Mouse (Mus musculus) intestine, postnatal 0 days (tissue): ENCODE measurements around the gene Adssl1. TPM values are rescaled to one million over a fixed set of nuclear protein-coding genes. Genes with fewer than 3 reads are reported as not detected.

Experiments
- ATAC-seq: fragments of 200-750 bp; cut with Nextera tagmentation; 2 replicates; pipeline ENCODE4 v1.8.0; 2017; ENCODE audit warnings: mild to moderate bottlenecking, moderate TSS enrichment, moderate library complexity
- H3K27ac ChIP-seq: fragments of 300-500 bp; sonication (generic); 2 replicates; pipeline ENCODE4 v1.5.1; 2014; ENCODE audit warnings: mild to moderate bottlenecking, low read depth, low read length, moderate library complexity
- H3K27me3 ChIP-seq: fragments of 300-500 bp; sonication (generic); replicated peaks from 2 replicates; pipeline ENCODE4 v1.6.1; 2014; ENCODE audit warnings: low read length, mixed read lengths; ENCODE audit not compliant: control insufficient read depth, insufficient read depth
- H3K36me3 ChIP-seq: fragments of 300-500 bp; sonication (generic); 2 replicates; pipeline ENCODE4 v1.6.1; 2014; ENCODE audit warnings: mild to moderate bottlenecking, moderate library complexity; ENCODE audit not compliant: control insufficient read depth, insufficient read depth
- H3K4me1 ChIP-seq: fragments of 300-500 bp; sonication (generic); replicated peaks from 2 replicates; pipeline ENCODE4 v1.6.1; 2014; ENCODE audit warnings: antibody characterized with exemption, low read length, mixed read lengths; ENCODE audit not compliant: control insufficient read depth, insufficient read depth
- H3K4me2 ChIP-seq: fragments of 300-500 bp; sonication (generic); replicated peaks from 2 replicates; pipeline ENCODE4 v1.6.1; 2014; ENCODE audit warnings: low read depth, mild to moderate bottlenecking, moderate library complexity
- H3K4me3 ChIP-seq: fragments of 300-500 bp; sonication (generic); 2 replicates; pipeline ENCODE4 v1.5.1; 2014; ENCODE audit warnings: low read depth, low read length
- H3K9ac ChIP-seq: fragments of 300-500 bp; sonication (generic); 2 replicates; pipeline ENCODE4 v1.6.1; 2014; ENCODE audit warnings: mild to moderate bottlenecking, low read depth, low read length
- H3K9me3 ChIP-seq: fragments of 300-500 bp; sonication (generic); 2 replicates; pipeline ENCODE4 v1.6.1; 2016; ENCODE audit warnings: mixed run types; ENCODE audit not compliant: control insufficient read depth
- CTCF ChIP-seq: sonication (generic); IDR thresholded peaks from 2 replicates; pipeline ENCODE4 v1.5.1; 2016; ENCODE audit warnings: low read depth, mild to moderate bottlenecking, control low read depth, antibody characterized with exemption, moderate library complexity
- WGBS: fragments of 180-500 bp; shearing (Covaris S2); extraction: QIAGEN DNeasy Blood & Tissue Kit; methylation state at CpG from one replicate; pipeline ENCODE4 v1.1.7; 2014; 5-methylcytosine and 5-hydroxymethylcytosine counted together
- polyA plus RNA-seq: library from polyadenylated mRNA; unstranded; fragments of >200 nt; fragmentation: Nextera tagmentation; extraction: Ambion mirVana; gene quantifications from 2 replicates; pipeline ENCODE4 v1.2.1, GENCODE M21; 2015

Adssl1 gene
- polyA plus RNA-seq, 1 experiment from 2014 or later: 0.57 TPM

DNA sequence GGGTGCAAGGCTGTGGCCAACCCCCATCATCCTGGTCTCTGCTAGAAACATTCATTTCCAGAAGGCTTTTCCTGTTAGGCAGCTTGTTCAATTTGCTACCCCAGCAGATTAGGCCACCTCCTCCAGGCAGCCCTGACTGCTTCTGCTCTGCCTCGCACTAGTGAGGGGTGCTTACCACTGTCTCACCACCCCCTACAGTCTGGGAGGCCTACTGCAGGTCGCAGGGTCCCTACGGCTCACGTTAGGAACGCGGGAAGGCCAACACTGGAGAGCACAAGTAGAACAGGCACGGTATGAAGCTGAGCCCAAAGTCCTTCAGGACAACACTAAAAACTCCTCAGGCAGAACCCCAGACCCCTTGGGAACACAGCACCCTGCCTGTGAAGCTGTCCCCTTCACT is 52.0 kb downstream of the Adssl1 start:
- H3K4me3 ChIP-seq: peak overlapping the region; percentile 95
- no peak for ATAC-seq
- peak; percentile 67 for TF ChIP-seq CTCF
- H3K27me3 ChIP-seq: no peaks in the 10 kb centered on the region
- no peaks in the 10 kb centered on the region for H3K9me3 ChIP-seq
- peaks cover 18% of the 10 kb centered on the region for H3K4me1 ChIP-seq
- H3K4me2 ChIP-seq: peak overlapping the region; percentile 86
- H3K36me3 ChIP-seq: peaks cover 45% of the 10 kb centered on the region
- peak overlapping the region; percentile 17; the same call in 1 of the 2 replicates for H3K9ac ChIP-seq
- 47% methylated on average over 7 of the region's 7 CpGs for WGBS
- H3K27ac ChIP-seq: peak overlapping the region; percentile 99

DNA sequence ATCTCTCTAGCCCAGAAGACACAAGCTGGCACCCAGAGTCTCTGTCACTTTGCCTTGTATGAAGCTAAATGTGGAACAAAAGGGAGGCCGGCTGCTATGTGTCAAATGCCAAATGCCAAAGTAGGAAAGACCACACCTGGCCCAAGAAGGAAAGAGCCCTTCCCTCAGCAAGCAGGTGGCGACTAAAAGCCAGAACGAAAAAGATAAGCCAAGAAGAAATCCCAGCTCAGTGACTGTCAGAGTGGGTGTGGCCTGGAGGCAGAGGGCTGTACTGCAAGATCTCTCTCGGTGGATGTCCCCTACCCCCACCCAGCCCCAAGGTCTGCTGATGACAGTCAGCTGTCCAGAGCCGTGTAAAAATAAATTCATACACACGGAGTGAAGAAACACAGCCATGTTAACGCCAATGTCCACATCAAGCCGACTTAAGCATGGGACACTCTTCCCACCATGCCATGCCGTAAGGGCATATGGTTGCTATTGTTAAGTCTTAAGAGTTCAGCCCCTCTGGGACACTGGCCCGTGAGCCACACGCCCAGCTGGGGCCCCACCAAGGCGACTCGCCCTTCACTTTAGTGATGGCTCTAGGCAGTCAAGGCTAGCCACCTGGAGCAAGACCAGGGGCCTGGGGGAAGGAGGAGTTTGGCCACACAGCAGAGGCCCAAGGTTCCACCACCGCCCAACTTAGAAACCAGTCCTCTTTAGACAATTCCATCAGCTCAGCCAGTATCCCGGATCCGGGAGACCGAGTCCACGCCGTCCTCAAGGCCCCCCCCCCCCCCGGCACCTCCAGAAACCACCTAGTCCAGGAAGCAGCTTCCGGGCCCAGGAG is 53.1 kb downstream of the Adssl1 start:
- Histone ChIP-seq H3K9ac (peak overlapping the region; percentile 98), H3K4me3 (peak overlapping the region; percentile 95), H3K36me3 (peaks cover 35% of the 10 kb centered on the region), H3K27me3 (no peaks in the 10 kb centered on the region), H3K4me1 (peaks cover 18% of the 10 kb centered on the region), H3K9me3 (no peaks in the 10 kb centered on the region), H3K4me2 (peak overlapping the region; percentile 86), H3K27ac (peak overlapping the region; percentile 99)
- TF ChIP-seq CTCF: peak; percentile 47
- peak; percentile 17 for ATAC-seq
- 2% methylated on average over 17 of the region's 21 CpGs for WGBS

DNA sequence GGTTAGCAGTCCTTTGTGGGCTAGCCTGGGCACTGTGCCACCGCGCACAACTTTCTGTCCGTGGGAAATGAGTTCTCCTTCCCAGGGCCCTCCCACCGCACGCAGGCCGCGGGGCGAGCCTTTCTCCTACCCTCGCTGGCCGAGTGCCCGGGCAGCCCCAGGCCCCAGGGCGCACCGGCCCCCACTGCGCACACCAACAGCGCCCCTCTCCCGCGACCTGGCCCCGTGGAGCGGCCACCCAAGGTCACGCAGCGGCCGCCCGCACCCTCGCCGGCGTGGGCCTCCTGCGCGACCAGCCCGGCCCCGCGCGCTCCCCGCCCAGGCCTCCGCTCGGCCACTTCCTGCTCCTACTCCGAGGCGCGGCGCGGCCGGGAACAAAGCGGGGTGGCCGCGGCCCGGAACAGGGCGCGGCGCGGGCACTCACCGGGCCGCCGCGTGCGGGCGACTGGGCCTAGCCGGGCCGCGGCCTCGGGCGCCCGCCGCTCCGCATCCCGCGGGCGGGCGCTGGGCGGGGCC is 53.8 kb downstream of the Adssl1 start:
- H3K4me3 ChIP-seq: peak overlapping the region; percentile 95
- H3K9me3 ChIP-seq: no peaks in the 10 kb centered on the region
- peak overlapping the region; percentile 99 for H3K27ac ChIP-seq
- H3K4me2 ChIP-seq: peak overlapping the region; percentile 86
- H3K36me3 ChIP-seq: peaks cover 28% of the 10 kb centered on the region
- no peak for TF ChIP-seq CTCF
- WGBS: under 1% methylated on average over 65 of the region's 68 CpGs
- no peaks in the 10 kb centered on the region for H3K27me3 ChIP-seq
- peak; percentile 34; the same call in 1 of the 2 replicates for ATAC-seq
- peak overlapping the region; percentile 98 for H3K9ac ChIP-seq
- H3K4me1 ChIP-seq: peaks cover 18% of the 10 kb centered on the region

DNA sequence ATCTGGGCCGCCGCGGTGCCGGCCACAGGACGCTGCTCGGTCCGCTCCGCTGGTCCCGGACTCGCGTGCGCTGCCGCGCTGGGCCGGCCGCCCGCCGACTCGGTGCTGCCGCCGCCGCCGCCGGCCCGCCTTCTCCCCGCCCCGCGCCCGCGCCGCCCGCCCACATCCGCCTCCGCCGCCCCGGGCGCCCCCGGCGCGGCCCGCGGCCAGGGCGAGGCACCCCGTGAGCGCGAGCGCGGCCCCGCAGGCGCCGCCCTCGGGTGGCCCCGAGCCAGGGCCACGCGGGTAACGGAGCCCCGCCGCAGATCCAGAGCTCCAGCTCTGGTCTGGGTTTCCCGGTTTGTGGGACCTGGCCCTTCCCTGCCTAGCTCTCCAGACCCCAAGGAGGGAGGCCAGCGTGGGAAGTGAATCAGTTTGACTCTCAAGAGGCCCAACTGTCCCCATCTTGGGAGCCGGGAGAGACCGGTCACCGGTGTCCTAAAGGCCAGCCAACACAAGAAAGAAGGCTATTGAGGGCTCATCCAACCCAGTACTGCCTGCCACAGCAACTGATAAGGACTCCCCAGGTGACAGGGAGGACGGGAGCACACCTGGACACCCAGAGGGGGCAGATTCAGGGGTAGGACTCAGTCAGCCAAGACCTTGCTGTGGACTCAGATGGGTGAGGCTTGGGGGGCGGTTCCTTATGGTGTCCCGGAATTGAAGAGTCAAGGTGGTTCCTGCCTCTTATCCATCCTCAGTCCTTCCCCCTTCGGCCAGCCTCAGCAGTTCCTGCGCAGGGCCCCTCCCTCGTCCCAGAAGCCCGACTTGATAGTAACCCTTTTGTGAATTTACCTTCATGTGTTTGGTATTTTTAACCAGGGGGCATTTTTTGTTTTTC is 54.5 kb downstream of the Adssl1 start, which contains the start of gene Akt1:
Gene Akt1, minus strand, starts transcription at position 753 of the 880 bp plus-strand sequence.
- no peaks in the 10 kb centered on the region for H3K27me3 ChIP-seq
- peak within 1 kb of the TSS; percentile 86 for H3K4me2 ChIP-seq
- under 1% methylated on average over 43 of the region's 70 CpGs for WGBS
- ATAC-seq: peak; percentile 43
- no peak for TF ChIP-seq CTCF
- H3K4me3 ChIP-seq: peak within 1 kb of the TSS; percentile 95
- peaks cover 17% of the 10 kb centered on the region for H3K4me1 ChIP-seq
- peak within 1 kb of the TSS; percentile 98 for H3K9ac ChIP-seq
- peaks cover 21% of the 10 kb centered on the region; the same call in 1 of the 2 replicates for H3K36me3 ChIP-seq
- H3K9me3 ChIP-seq: no peaks in the 10 kb centered on the region
- peak within 1 kb of the TSS; percentile 99 for H3K27ac ChIP-seq

DNA sequence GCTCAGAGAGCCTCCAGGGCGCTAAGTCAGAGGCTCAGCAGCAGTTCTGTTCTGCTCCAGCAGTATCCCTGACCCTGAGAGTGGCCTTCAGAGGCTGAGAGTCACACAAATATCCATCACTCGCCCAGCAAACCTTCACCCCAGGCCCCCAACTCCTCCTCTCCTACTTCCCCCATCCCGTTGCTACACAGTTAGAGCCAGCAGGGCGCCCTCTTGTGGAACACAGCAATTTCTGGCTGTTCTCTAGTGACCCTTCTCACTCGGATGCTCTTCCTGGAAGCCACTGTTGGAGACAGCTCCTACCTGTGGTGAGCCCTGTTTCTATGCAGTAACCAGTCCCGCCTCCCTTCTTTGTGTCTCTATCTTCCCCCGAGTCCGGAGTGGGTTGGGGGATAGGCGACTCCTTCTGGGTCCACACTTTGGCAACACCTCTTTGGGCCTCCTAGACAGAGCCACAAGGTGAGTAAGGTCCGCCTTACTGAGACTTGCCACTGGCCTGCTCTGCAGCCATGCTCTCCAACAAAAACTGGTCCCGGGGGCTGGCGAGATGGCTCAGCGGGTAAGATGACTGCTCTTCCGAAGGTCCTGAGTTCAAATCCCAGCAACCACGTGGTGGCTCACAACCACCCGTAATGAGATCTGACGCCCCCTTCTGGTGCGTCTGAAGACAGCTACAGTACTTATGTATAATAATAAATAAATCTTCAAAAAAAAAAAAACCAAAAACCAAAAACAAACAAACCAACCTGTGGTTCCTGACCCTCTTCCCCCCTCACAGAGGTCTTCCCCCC is 55.6 kb downstream of the Adssl1 start:
- TF ChIP-seq CTCF: peak; percentile 95
- Histone ChIP-seq H3K27ac (peak overlapping the region; percentile 99), H3K27me3 (no peaks in the 10 kb centered on the region), H3K36me3 (peaks cover 15% of the 10 kb centered on the region), H3K9ac (0 out of 2 replicates have a peak overlapping the region, but pooled peaks have one; percentile 98), H3K4me1 (peaks cover 16% of the 10 kb centered on the region), H3K4me3 (peak overlapping the region; percentile 95), H3K9me3 (no peaks in the 10 kb centered on the region), H3K4me2 (peak overlapping the region; percentile 86)
- peak; percentile 15 for ATAC-seq
- WGBS: 16% methylated on average over 18 of the region's 18 CpGs
